Mouse (Mus musculus): ENCODE data around the gene Car14.
"Not testable (repeated sequence)": the region's sequence is repeated elsewhere in the genome, so short reads cannot be mapped to it uniquely, and the experiment has no call there.

Car14 gene

DNA sequence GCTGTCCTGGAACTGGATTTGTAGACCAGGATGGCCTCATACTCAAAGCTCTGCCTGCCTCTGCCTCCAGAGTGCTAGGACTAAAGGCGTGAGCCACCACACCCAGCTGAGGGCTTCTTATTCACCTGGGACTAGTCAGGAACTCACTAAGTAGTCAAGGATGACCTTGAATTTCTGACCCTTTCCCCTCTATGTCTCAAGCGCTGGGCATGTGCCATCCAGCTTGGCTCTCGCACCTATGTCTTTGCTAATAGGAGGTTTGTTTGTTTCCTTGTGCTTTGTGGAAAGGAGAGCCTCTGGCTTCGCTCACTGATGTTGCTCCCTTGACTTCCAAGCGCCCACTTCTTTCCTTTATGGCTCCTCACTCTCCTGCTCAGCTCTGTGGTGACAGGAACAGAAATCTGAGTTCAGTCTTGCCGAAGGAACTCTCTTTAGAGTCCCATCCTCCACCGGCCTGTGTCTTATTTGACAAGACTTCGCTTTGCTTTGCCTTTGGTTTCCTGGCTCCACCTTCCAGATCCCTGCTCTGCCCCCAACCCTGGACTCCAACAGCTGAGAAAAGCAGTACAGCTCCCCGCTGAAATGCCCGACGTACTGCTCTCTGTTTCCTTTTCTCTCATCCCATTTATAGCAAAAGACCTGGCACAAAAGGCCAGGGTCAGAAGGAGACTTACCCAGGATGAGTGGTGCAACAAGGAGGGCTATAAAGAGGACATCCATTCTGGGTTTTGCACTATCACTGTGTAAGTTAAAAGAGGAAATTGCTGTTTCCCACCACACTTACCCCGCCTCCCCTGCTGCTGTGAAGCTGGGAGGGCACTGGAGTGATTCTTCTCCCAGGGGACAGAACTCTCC, 13.1 kb downstream of the Car14 start, which contains the start of gene BC028528:
Gene BC028528, minus strand, starts transcription at position 795 of the 855 bp plus-strand sequence.
- DNase-seq (ENCODE audit: low spot score): peak; percentile 75

DNA sequence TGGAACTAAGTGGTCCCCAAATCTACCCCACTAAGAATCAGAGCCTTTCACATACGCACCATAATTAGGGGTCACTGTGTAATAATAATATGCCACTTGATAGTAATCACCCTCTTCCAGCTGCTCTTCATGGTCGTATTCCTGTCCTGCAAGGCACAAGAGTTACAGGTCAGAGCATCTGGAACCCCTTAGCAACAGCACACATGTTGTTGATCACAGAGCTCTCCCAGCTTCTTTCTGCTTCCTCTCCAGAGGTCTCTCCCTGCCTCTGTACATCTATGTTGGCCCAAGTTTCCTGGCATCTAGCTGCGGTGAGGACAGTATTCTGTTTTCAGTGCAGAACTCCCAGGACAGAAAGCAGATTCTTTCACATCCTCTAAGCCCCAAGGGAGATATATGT, 14.8 kb downstream of the Car14 start:
- DNase-seq (ENCODE audit: low spot score): peak; percentile 55

DNA sequence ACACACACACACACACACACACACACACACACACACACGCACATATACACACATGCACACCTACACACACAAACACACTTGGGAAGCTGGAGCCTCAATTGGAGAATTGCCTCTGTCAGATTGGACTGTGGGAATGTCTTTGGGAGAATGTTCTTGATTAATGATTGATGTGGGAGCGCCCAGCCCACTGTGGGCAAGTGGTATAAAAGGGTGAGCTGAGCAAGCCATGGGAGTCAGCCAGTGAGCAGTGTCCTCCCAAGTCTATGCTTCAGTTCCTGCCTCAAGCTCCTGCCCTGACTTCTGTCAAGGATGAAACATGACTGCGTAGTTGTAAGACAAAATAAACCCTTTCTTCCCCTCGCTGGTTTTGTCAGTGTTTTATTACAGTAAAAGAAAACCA, 16.9 kb downstream of the Car14 start:
- DNase-seq (ENCODE audit: low spot score): no peak

- no peak for DNase-seq (ENCODE audit: low spot score)
Measured at GRCm38 (mm10) chr3:95884400-95884799, 20.1 kb downstream of the Car14 start.

DNA sequence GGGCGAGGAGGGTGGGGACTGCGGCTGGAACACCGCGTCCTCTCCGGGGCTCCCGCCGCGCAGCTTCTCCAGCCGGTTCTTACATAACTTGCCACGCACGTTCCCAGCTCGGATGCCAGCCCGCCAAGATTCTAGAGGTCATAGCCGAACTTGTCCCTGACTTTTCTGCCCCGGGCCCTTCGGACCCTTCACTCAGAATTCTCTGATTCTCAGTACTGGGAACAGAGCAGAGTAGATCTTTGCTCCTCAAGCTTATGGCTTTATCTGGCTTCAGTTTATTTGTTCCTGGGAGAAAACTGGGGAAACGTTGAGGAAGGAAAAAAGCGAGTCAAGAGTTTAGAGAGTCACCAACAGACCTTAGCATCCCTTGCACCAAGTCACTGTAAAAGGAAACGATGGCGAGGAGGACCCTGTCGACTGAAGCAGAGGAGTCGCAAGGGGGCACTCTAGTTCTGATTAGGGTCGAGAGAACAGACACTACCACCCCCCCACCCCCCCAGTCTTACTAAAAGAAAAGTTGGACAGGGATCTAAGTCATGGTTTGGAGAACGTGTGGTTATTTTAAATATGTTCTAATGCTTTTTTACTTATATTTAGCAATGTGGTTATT, 21.6 kb downstream of the Car14 start:
- DNase-seq (ENCODE audit: low spot score): peak; percentile 82

- peak; percentile 98 for DNase-seq (ENCODE audit: low spot score)
Measured at GRCm38 (mm10) chr3:95881979-95882815, 22.3 kb downstream of the Car14 start, which contains the start of gene Ciart. Ciart (minus strand) TSS chr3:95882251.

- DNase-seq (ENCODE audit: low spot score): no peak
Measured at GRCm38 (mm10) chr3:95879063-95879462, 25.4 kb downstream of the Car14 start.

- DNase-seq (ENCODE audit: low spot score): no peak
Measured at GRCm38 (mm10) chr3:95872048-95872447, 32.4 kb downstream of the Car14 start.

GRCm38 (mm10) chr3:95871392-95871867, 33.1 kb downstream of the Car14 start, which contains the start of gene Mrps21:
Mrps21 (minus strand) TSS chr3:95871519.
- peak; percentile 92 for DNase-seq (ENCODE audit: low spot score)

DNA sequence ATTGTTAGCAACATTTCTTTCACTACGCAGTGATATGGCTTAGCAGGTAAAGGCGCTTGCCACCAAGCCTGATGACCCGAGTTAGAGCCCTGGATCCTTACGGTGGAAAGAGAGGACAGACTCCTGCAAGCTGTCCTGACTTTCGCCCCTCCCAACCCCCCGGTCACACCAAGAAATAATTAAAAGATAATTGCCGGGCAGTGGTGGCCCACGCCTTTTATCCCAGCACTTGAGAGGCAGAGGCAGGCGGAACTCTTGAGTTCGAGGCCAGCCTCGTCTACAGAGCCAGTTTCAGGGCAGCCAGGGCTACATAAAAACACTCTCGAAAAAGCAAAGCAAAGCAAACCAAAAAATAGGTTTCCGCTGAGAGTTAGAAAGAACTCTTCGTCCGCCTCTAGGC, 33.5 kb downstream of the Car14 start:
- DNase-seq (ENCODE audit: low spot score): no peak

DNA sequence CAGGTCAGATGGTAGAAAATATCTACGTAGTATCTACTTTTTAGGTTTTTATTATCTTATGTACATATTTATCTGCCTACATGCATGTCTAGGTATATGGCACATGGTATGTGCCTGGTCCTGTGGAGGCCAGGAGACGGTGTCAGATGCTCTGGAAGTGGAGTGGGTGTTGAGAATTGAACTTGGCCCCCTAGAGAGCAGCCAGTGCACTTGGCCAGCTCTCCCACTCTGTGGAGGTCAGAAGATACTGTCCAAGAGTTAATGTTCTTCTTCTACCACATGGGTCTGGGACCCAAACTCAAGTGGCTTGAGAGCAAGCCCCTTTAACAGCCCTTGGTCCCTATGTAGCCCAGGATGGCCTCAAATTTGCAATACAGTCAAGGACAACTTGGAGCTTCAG, 37.1 kb downstream of the Car14 start:
- no peak for DNase-seq (ENCODE audit: low spot score)

- DNase-seq (ENCODE audit: low spot score): no peak
Measured at GRCm38 (mm10) chr3:95866071-95866470, 38.4 kb downstream of the Car14 start.

GRCm38 (mm10) chr3:95865571-95865970, 38.9 kb downstream of the Car14 start:
- DNase-seq (ENCODE audit: low spot score): no peak

DNA sequence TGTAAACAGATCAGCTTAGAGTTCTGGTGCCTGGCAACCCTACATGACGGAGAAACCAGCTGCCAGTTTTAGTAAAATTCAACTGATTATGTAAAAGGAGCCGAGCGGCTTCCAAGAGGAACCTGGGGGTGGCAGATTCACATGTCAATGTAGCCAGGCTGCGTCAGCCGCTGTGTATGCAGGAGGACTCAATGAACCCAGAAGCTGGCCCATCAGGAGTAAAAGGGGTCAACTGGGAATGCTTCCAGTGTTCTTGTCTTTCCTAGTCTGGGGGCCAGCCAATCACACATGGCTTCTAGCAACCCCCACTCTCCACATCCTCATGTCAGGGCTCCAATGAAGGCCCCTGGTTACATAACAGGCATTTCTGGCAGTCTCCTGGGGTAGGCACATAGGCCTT, 39.4 kb downstream of the Car14 start:
- DNase-seq (ENCODE audit: low spot score): no peak

GRCm38 (mm10) chr3:95863578-95863977, 40.9 kb downstream of the Car14 start:
- DNase-seq (ENCODE audit: low spot score): no peak

GRCm38 (mm10) chr3:95861796-95862195, 42.7 kb downstream of the Car14 start:
- DNase-seq (ENCODE audit: low spot score): peak; percentile 84

- peak; percentile 16 for DNase-seq (ENCODE audit: low spot score)
Measured at GRCm38 (mm10) chr3:95861216-95861615, 43.3 kb downstream of the Car14 start.

GRCm38 (mm10) chr3:95860323-95860722, 44.2 kb downstream of the Car14 start:
- DNase-seq (ENCODE audit: low spot score): peak; percentile 20

DNA sequence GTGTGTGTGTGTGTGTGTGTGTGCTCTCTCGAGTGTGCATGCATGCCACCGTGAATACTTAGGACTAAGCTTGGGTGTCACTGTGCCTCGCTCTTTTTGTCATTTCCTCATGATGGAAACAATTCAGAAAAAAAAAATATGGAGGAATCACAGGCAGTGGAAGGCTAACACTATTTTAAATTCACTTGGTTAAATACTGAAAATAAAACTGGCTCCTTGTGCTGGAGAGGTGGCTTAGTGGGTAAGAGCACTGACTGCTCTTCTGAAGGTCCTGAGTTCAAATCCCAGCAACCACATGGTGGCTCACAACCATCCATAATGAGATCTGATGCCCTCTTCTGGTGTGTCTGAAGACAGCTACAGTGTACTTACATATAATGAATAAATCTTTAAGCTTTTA, 46.2 kb downstream of the Car14 start:
- not testable (repeated sequence) for DNase-seq (ENCODE audit: low spot score)

DNA sequence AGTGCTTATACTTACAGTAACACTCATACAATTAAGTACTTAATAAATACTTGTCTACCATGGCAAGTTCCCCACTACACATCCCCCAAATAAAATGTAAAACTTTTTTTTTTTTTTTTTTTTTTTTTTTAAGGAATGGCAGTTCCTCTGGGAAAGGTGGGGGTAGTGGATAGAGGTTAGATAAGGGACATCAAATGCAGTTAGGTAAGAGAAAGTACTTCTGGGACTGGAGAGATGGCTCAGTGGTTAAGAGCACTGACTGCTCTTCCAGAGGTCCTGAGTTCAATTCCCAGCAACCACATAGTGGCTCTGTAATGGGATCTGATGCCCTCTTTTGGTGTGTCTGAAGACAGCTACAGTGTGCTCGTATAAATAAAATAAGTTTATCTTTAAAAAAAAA, 47.4 kb downstream of the Car14 start:
- not testable (repeated sequence) for DNase-seq (ENCODE audit: low spot score)

DNA sequence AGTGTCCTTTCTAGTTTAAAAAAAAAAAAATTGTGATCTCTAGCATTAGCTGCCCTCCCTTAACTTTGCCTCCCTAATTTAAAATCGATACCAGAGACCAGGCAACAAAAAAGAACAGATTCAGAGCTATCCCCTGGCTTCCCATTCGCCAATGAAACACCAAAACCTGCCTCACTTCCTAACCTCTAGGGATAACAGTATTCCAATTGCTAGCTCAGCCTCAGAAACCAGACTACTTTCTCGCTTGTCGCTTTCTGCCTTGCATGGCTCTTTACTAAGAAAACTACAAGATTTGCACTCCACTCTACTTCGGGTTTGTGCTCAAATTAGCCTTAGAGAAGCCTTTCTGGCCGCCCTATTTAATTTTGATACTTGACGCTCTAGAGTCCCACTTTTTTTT, 48.4 kb downstream of the Car14 start:
- peak; percentile 30 for DNase-seq (ENCODE audit: low spot score)

- peak; percentile 98 for DNase-seq (ENCODE audit: low spot score)
Measured at GRCm38 (mm10) chr3:95855502-95856089, 48.9 kb downstream of the Car14 start, which contains the start of gene Prpf3. Prpf3 (minus strand) TSS chr3:95855885.
